Comparison of ENCODE assay signal across 30 mouse cellular contexts in the genomic region with DNA sequence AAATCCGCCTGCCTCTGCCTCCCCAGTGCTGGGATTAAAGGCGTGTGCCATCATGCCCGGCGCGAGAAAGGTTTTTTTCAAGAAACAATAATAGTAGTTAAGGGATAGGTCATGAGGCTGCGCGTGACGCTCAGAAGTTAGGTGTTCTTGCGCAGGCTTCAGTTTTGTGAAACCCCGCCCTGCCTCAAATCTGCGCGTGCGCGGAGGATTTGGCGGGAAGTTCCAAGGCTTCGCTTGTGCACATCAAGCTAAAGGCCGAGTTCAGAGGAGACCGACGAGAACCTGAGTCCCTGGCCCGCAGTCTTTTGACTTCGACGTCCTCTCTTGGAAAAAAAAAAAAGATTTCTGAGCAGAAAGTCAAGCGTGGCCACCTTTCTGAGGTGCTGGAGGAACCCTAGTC. TPM values are rescaled to one million over a fixed set of nuclear protein-coding genes. Genes with fewer than 3 reads are reported as not detected.
"Had no signal": no experiment of that assay in that cellular context is flagged by ENCODE, and none has a peak within 500 bp of the region (broad histone marks: within the 10 kb centered on the region; RNA-seq: fewer than 3 reads in every experiment).

Majin (plus strand) TSS at position 258 of the 400 bp plus-strand sequence.

- H3K4me1 ChIP-seq: liver, embryonic 13.5 days; neural tube, embryonic 12.5 days; neural tube, embryonic 15.5 days had no signal

- ATAC-seq: intestine, embryonic 16.5 days had no signal

- H3K36me3 ChIP-seq: liver, embryonic 13.5 days; neural tube, embryonic 12.5 days; neural tube, embryonic 15.5 days had no signal

- H3K9me3 ChIP-seq: liver, embryonic 13.5 days; neural tube, embryonic 12.5 days; neural tube, embryonic 15.5 days had no signal

- H3K27me3 ChIP-seq: liver, embryonic 13.5 days; neural tube, embryonic 12.5 days; neural tube, embryonic 15.5 days had no signal

- DNase-seq: kidney, adult 18-20 months; kidney, adult 9 months; kidney, postnatal 14 days; kidney, postnatal 4 days; layer of hippocampus, adult 9-11 months; liver, embryonic 13.5 days; lung, adult 2 months; lung, postnatal 14 days; lung, postnatal 4 days; midbrain, embryonic 14.5 days; right cerebral cortex, adult 18-20 months; thymus, adult 18-20 months; thymus, postnatal 14 days; thymus, postnatal 4 days had no signal

- H3K4me3 ChIP-seq: left cerebral cortex, adult 2 months; liver, embryonic 13.5 days; neural tube, embryonic 15.5 days had no signal

- H3K4me2 ChIP-seq: liver, embryonic 13.5 days; midbrain, embryonic 11.5 days; neural tube, embryonic 12.5 days; neural tube, embryonic 15.5 days had no signal

- H3K27ac ChIP-seq: left cerebral cortex, adult 2 months; liver, embryonic 13.5 days; neural tube, embryonic 12.5 days; neural tube, embryonic 15.5 days had no signal

- H3K9ac ChIP-seq: liver, embryonic 13.5 days; neural tube, embryonic 12.5 days; neural tube, embryonic 15.5 days had no signal

RNA-seq across cellular contexts. Expression of gene Majin, which starts in this region (rescaled TPM):
- total RNA-seq: layer of hippocampus, adult 18-20 months; layer of hippocampus, postnatal 25 days; left cerebral cortex, adult 2 months; left cerebral cortex, postnatal 10 days; liver, adult 2 months; megakaryocyte progenitor cell, adult 5-6 weeks; megakaryocyte-erythroid progenitor cell, adult 5-6 weeks had no signal
- polyA plus RNA-seq: intestine, embryonic 16.5 days; kidney, embryonic 16.5 days; limb, embryonic 11.5 days; liver, adult 2 months; liver, embryonic 13.5 days; liver, embryonic 16.5 days; lung, embryonic 16.5 days; midbrain, embryonic 11.5 days; midbrain, embryonic 14.5 days; neural tube, embryonic 12.5 days; neural tube, embryonic 15.5 days; stomach, embryonic 16.5 days had no signal
